Mouse (Mus musculus) myocyte (in vitro differentiated cells): Measurements from ENCODE around the gene Pom121.

ENCODE experiments used
- MAX ChIP-seq: IDR thresholded peaks from one replicate; pipeline ENCODE4 v1.6.1; 2011; ENCODE audit warnings: low read depth, mild to moderate bottlenecking, control low read depth
- MYOD1 ChIP-seq, 3 experiments: IDR thresholded peaks; one replicate each; pipeline ENCODE4 v1.6.1; 2011; ENCODE audit warnings: control low read depth in 2 of 3, low read depth in 2 of 3, mild to moderate bottlenecking in 2 of 3, moderate library complexity in 1 of 3; ENCODE audit not compliant: insufficient read length in 2 of 3, control insufficient read depth in 1 of 3
- MYOG ChIP-seq, 3 experiments: IDR thresholded peaks; one replicate each; pipeline ENCODE4 v1.6.1; 2011; ENCODE audit warnings: control low read depth in 2 of 3, low read depth in 2 of 3, mild to moderate bottlenecking in 2 of 3; ENCODE audit not compliant: insufficient read length in 2 of 3, control insufficient read depth in 1 of 3, insufficient read depth in 1 of 3
- POLR2A ChIP-seq: IDR thresholded peaks from one replicate; pipeline ENCODE4 v1.6.1; 2011; ENCODE audit warnings: low read depth, mild to moderate bottlenecking, control low read depth, moderate library complexity; ENCODE audit not compliant: insufficient read length
- USF1 ChIP-seq: IDR thresholded peaks from one replicate; pipeline ENCODE4 v1.6.1; 2011; ENCODE audit warnings: low read depth, mild to moderate bottlenecking, control low read depth, moderate library complexity

DNA sequence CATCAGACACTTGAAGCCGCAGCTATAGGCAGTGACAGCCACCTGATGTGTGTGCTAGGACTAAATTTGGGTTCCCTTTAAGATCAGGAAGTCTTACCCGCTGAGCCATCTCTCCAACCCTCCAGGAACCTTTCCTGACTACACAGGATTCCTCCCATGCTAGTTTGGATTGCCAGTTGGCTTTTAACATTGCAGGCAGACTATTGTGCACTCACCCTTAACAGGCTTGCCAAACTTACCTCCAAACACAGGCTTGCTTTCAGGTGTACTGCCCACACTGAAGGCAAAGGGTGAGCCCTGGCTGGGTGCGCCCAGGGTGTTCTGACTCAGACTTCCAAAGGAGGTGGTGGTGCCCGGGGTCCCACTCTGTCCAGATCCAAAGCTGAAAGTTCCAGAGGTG is 13.7 kb downstream of the Pom121 start:
- no peak for TF ChIP-seq MYOD1 (IDR thresholded peaks at IDR 0.05; ENCODE audit: control insufficient read depth in 1 of 3, insufficient read length in 2 of 3, low read depth in 2 of 3)
- TF ChIP-seq MAX, result no peak
- TF ChIP-seq POLR2A, result no peak
- TF ChIP-seq MYOG (IDR thresholded peaks at IDR 0.05; ENCODE audit: control insufficient read depth in 1 of 3, insufficient read depth in 1 of 3, insufficient read length in 2 of 3, low read depth in 2 of 3), result no peak
- no peak for TF ChIP-seq USF1
